Mouse (Mus musculus): ENCODE results near the gene Disp1. TPM values are rescaled to one million over a fixed set of nuclear protein-coding genes. Genes with fewer than 3 reads are reported as not detected.
A peak's percentile ranks its signal among the peaks of the same experiment; 100 is the strongest.

Gene Disp1
- polyA plus RNA-seq, 1 experiment from 2014 or later: 8.3 TPM

DNA sequence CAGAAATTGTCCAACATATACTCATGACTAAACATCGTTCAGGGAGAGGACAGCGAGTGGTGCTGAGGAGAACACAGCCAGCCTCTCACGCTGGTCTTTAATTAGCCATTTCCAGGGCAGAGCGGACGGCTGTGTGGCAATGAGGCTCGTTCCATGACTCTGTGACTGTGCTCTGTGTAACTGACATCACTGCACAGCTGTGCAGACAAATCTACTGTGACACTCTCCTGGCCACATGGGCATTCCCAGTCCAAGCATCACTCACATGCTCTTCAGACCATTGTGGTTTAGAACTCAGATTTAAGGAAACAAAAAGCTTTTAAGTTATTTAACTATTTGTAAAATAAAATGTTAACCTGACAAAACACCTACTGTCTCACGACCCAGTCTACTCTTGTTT lies 62.1 kb downstream of the Disp1 start:
- no peak overlapping the region for H3K9ac ChIP-seq
- WGBS: 76% methylated on average over 7 of the region's 7 CpGs

DNA sequence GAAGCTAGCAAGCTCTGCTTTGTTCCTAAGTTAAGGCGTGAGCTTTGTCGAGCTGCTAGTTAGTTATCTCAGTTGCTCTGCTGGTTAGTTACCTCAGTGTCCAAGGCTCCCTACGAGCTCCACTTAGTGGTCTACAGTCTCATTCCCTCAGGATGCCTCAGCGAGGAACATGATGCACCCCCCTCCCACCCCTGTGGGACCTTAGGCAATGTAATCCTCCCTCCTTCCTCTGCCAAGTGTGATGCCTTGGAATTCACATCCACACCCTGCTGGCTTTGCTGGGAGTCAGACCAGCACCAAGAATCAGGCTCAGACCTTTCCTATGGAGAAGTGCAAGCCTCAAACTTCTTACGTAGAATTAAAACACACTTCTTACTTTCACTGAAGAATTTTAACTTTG lies 65.7 kb downstream of the Disp1 start:
- H3K36me3 ChIP-seq: no peaks in the 10 kb centered on the region
- no peak overlapping the region for H3K4me2 ChIP-seq
- no peak overlapping the region for H3K9ac ChIP-seq
- H3K27me3 ChIP-seq: no peaks in the 10 kb centered on the region
- H3K27ac ChIP-seq: no peak overlapping the region
- WGBS: 76% methylated on average over 5 of the region's 5 CpGs
- H3K4me3 ChIP-seq: no peak overlapping the region
- no peak for ATAC-seq (ENCODE audit: borderline replicate concordance, extremely low read depth, low FRiP score, low TSS enrichment)
- H3K9me3 ChIP-seq: no peaks in the 10 kb centered on the region
- peaks cover 5% of the 10 kb centered on the region for H3K4me1 ChIP-seq

More for the DNA sequence above, 62.1 kb downstream of the Disp1 start:
- Histone ChIP-seq H3K9me3 (no peaks in the 10 kb centered on the region), H3K27ac (no peak overlapping the region), H3K4me1 (peaks cover 8% of the 10 kb centered on the region), H3K27me3 (no peaks in the 10 kb centered on the region), H3K4me3 (no peak overlapping the region), H3K36me3 (no peaks in the 10 kb centered on the region), H3K4me2 (no peak overlapping the region)
- ATAC-seq (ENCODE audit: borderline replicate concordance, extremely low read depth, low FRiP score, low TSS enrichment): no peak

GRCm38 (mm10) chr1:183154296-183155204 lies 66.8 kb downstream of the Disp1 start:
- Histone ChIP-seq H3K9ac (no peak overlapping the region), H3K4me1 (peaks cover 14% of the 10 kb centered on the region), H3K4me3 (no peak overlapping the region), H3K36me3 (no peaks in the 10 kb centered on the region), H3K4me2 (no peak overlapping the region), H3K27me3 (no peaks in the 10 kb centered on the region), H3K27ac (no peak overlapping the region), H3K9me3 (no peaks in the 10 kb centered on the region)
- no peak for ATAC-seq (ENCODE audit: borderline replicate concordance, extremely low read depth, low FRiP score, low TSS enrichment)
- WGBS: 42% methylated on average over 7 of the region's 7 CpGs

GRCm38 (mm10) chr1:183153354-183153753 lies 68.0 kb downstream of the Disp1 start:
- 90% methylated on average over 4 of the region's 4 CpGs for WGBS
- Histone ChIP-seq H3K4me3 (no peak overlapping the region), H3K4me1 (peaks cover 15% of the 10 kb centered on the region), H3K4me2 (no peak overlapping the region), H3K27ac (no peak overlapping the region), H3K9ac (no peak overlapping the region), H3K36me3 (no peaks in the 10 kb centered on the region), H3K27me3 (no peaks in the 10 kb centered on the region), H3K9me3 (no peaks in the 10 kb centered on the region)
- ATAC-seq (ENCODE audit: borderline replicate concordance, extremely low read depth, low FRiP score, low TSS enrichment): no peak

DNA sequence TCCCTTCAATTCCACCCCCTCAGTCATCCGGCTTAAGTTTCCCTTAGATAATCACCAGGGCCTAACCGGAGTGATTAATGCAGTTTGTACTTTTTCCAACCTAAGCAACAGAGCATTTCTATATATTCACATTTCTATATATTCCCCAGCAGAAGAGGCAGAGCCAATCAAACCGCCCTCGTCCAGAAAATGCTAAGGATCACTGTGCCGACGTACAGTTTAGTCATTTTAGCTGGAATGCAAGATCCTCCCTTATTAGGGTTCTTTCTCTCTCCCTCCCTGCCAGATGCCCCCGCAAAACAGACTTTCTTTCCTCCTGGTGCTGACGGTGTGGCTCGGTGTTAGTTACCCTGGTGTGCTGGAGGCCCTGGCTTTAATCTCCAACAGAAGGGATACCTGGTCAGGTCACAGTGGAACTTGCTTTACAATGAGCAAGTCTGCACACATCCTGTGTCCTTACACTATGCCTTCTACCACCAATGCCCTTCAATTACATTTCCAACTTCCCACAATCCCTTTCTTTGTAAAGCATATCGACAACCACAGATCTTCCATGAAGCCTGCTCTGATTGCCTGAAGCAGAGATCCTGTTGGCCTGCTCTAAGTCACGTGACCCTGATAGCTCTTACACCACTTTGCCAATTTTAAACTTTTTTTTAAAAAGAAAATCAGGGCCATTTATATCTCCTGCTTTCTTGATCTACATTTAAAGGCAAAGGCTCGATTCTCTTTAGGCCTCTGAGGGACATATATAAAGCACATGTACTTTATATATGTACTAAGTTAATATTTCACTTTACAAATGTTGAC lies 69.6 kb downstream of the Disp1 start:
- ATAC-seq (ENCODE audit: borderline replicate concordance, extremely low read depth, low FRiP score, low TSS enrichment): no peak
- Histone ChIP-seq H3K4me1 (peaks cover 29% of the 10 kb centered on the region), H3K36me3 (no peaks in the 10 kb centered on the region), H3K9me3 (no peaks in the 10 kb centered on the region), H3K4me3 (no peak overlapping the region), H3K27ac (no peak overlapping the region), H3K9ac (no peak overlapping the region), H3K27me3 (no peaks in the 10 kb centered on the region), H3K4me2 (no peak overlapping the region)
- WGBS: 70% methylated on average over 12 of the region's 12 CpGs

GRCm38 (mm10) chr1:183150379-183150840 lies 70.9 kb downstream of the Disp1 start:
- no peak overlapping the region for H3K4me3 ChIP-seq
- 46% methylated on average over 12 of the region's 12 CpGs for WGBS

GRCm38 (mm10) chr1:183149571-183150105 lies 71.7 kb downstream of the Disp1 start:
- ATAC-seq (ENCODE audit: borderline replicate concordance, extremely low read depth, low FRiP score, low TSS enrichment): no peak
- Histone ChIP-seq H3K4me1 (peaks cover 40% of the 10 kb centered on the region), H3K9me3 (no peaks in the 10 kb centered on the region), H3K4me3 (no peak overlapping the region), H3K27ac (no peak overlapping the region), H3K36me3 (no peaks in the 10 kb centered on the region), H3K9ac (no peak overlapping the region), H3K27me3 (no peaks in the 10 kb centered on the region), H3K4me2 (no peak overlapping the region)
- 49% methylated on average over 5 of the region's 5 CpGs for WGBS

More at GRCm38 (mm10) chr1:183150379-183150840, 70.9 kb downstream of the Disp1 start:
- Histone ChIP-seq H3K27ac (no peak overlapping the region), H3K4me2 (no peak overlapping the region), H3K9me3 (no peaks in the 10 kb centered on the region), H3K4me1 (peaks cover 37% of the 10 kb centered on the region), H3K27me3 (no peaks in the 10 kb centered on the region), H3K9ac (no peak overlapping the region), H3K36me3 (no peaks in the 10 kb centered on the region)
- no peak for ATAC-seq (ENCODE audit: borderline replicate concordance, extremely low read depth, low FRiP score, low TSS enrichment)

- Histone ChIP-seq H3K4me1 (peaks cover 38% of the 10 kb centered on the region), H3K27me3 (no peaks in the 10 kb centered on the region), H3K4me2 (peak overlapping the region; percentile 25), H3K36me3 (no peaks in the 10 kb centered on the region), H3K9me3 (no peaks in the 10 kb centered on the region), H3K4me3 (no peak overlapping the region), H3K27ac (peak overlapping the region; percentile 9; the same call in 1 of the 2 replicates), H3K9ac (no peak overlapping the region)
- 5% methylated on average over 5 of the region's 5 CpGs for WGBS
- peak; percentile 95 for ATAC-seq (ENCODE audit: borderline replicate concordance, extremely low read depth, low FRiP score, low TSS enrichment)
Measured at GRCm38 (mm10) chr1:183147438-183147841, 73.9 kb downstream of the Disp1 start.

DNA sequence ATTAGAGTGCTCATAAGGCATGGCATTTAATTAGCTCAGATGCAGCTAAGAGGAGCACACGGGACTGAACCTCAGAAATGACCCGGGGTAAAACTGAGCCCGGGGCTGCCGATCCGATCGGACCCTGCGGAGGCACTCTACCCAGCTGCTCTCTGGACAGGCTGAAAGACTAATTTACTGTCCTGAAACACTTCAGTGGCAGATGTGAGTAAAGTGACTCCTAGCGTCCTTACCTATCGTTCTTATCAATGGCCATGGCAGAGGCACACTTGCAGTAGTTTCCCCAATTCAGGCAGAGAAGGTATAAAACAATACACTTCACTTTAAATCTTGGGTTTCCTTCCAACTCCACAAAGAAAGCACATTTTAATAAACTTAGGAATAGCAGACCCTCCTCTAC lies 74.5 kb downstream of the Disp1 start:
- Histone ChIP-seq H3K27me3 (no peaks in the 10 kb centered on the region), H3K4me1 (peaks cover 41% of the 10 kb centered on the region), H3K9ac (no peak overlapping the region), H3K36me3 (no peaks in the 10 kb centered on the region), H3K9me3 (no peaks in the 10 kb centered on the region), H3K4me2 (peak overlapping the region; percentile 25), H3K27ac (no peak overlapping the region), H3K4me3 (no peak overlapping the region)
- no peak for ATAC-seq (ENCODE audit: borderline replicate concordance, extremely low read depth, low FRiP score, low TSS enrichment)
- 20% methylated on average over 9 of the region's 9 CpGs for WGBS

GRCm38 (mm10) chr1:183146102-183146735 lies 75.1 kb downstream of the Disp1 start:
- 63% methylated on average over 7 of the region's 7 CpGs for WGBS
- Histone ChIP-seq H3K4me3 (no peak overlapping the region), H3K9ac (no peak overlapping the region), H3K4me2 (peak overlapping the region; percentile 25), H3K36me3 (no peaks in the 10 kb centered on the region), H3K4me1 (peaks cover 42% of the 10 kb centered on the region), H3K27me3 (no peaks in the 10 kb centered on the region), H3K27ac (no peak overlapping the region), H3K9me3 (no peaks in the 10 kb centered on the region)
- ATAC-seq (ENCODE audit: borderline replicate concordance, extremely low read depth, low FRiP score, low TSS enrichment): no peak

GRCm38 (mm10) chr1:183144602-183145205 lies 76.6 kb downstream of the Disp1 start:
- H3K4me3 ChIP-seq: no peak overlapping the region
- no peaks in the 10 kb centered on the region for H3K27me3 ChIP-seq
- ATAC-seq (ENCODE audit: borderline replicate concordance, extremely low read depth, low FRiP score, low TSS enrichment): no peak
- H3K9me3 ChIP-seq: no peaks in the 10 kb centered on the region
- peaks cover 39% of the 10 kb centered on the region for H3K4me1 ChIP-seq
- H3K9ac ChIP-seq: no peak overlapping the region
- 8% methylated on average over 4 of the region's 4 CpGs for WGBS
- no peaks in the 10 kb centered on the region for H3K36me3 ChIP-seq
- H3K4me2 ChIP-seq: 0 out of 2 replicates have a peak overlapping the region, but pooled peaks have one; percentile 10
- peak overlapping the region; percentile 33; the same call in 1 of the 2 replicates for H3K27ac ChIP-seq
